In genomic region chr7:68264028-68264453, GRCm38 (mm10) we compare ENCODE assay signal across 8 mouse cellular contexts. TPM values are rescaled to one million over a fixed set of nuclear protein-coding genes. Genes with fewer than 3 reads are reported as not detected.
DNase-seq lines count a peak whose midpoint lies in the region; ATAC-seq lines count a peak whose summit lies in the region.

Gene Pgpep1l, minus strand, starts transcription at chr7:68264233.

- DNase-seq in cerebellum, adult 9-11 months = peak; percentile 8
- no peak for DNase-seq in cerebellum, adult 11 months
- DNase-seq in adrenal gland, postnatal 14 days = peak; percentile 69
- DNase-seq in gastrocnemius, adult 18-20 months (ENCODE audit: low spot score) = peak; percentile 53
- peak; percentile 83 for DNase-seq in limb, embryonic 11.5 days (ENCODE audit: low spot score)
- DNase-seq in testis, postnatal 10 days (ENCODE audit: low spot score) = peak; percentile 68

- peaks cover 26% of the 10 kb centered on the region for H3K4me1 ChIP-seq in hindbrain, embryonic 12.5 days
- peaks cover 29% of the 10 kb centered on the region for H3K4me1 ChIP-seq in limb, embryonic 11.5 days (ENCODE audit: control insufficient read depth, insufficient read depth, low read length)
- H3K4me1 ChIP-seq in midbrain, embryonic 12.5 days = peaks cover 10% of the 10 kb centered on the region; the same call in 1 of the 2 replicates

- H3K4me2 ChIP-seq in hindbrain, embryonic 12.5 days (replicated peaks) = peak within 1 kb of the TSS; percentile 51
- H3K4me2 ChIP-seq in limb, embryonic 11.5 days (ENCODE audit: low read depth, severe bottlenecking) = peak within 1 kb of the TSS; percentile 52
- H3K4me2 ChIP-seq in midbrain, embryonic 12.5 days (replicated peaks) = peak within 1 kb of the TSS; percentile 49

- WGBS in hindbrain, embryonic 12.5 days = 8% methylated on average over 25 of the region's 25 CpGs
- 5% methylated on average over 25 of the region's 25 CpGs for WGBS in limb, embryonic 11.5 days
- WGBS in midbrain, embryonic 12.5 days = 7% methylated on average over 25 of the region's 25 CpGs

- peak within 1 kb of the TSS; percentile 14 for H3K4me3 ChIP-seq in hindbrain, embryonic 12.5 days
- H3K4me3 ChIP-seq in limb, embryonic 11.5 days (ENCODE audit: low read depth, low read length) = peak within 1 kb of the TSS; percentile 16; the same call in 1 of the 2 replicates
- peak within 1 kb of the TSS; percentile 25 for H3K4me3 ChIP-seq in midbrain, embryonic 12.5 days

- no peak within 1 kb of the TSS for H3K27ac ChIP-seq in hindbrain, embryonic 12.5 days
- peak within 1 kb of the TSS; percentile 79 for H3K27ac ChIP-seq in limb, embryonic 11.5 days (replicated peaks; ENCODE audit: low read depth, low read length)
- H3K27ac ChIP-seq in midbrain, embryonic 12.5 days (replicated peaks) = no peak within 1 kb of the TSS

- H3K27me3 ChIP-seq in hindbrain, embryonic 12.5 days = peaks cover 15% of the 10 kb centered on the region
- H3K27me3 ChIP-seq in limb, embryonic 11.5 days (ENCODE audit: control insufficient read depth, insufficient read depth, low read length) = no peaks in the 10 kb centered on the region
- H3K27me3 ChIP-seq in midbrain, embryonic 12.5 days = peaks cover 23% of the 10 kb centered on the region

- 0 out of 2 replicates have a peak, but pooled peaks cover 3% of the 10 kb centered on the region for H3K9me3 ChIP-seq in hindbrain, embryonic 12.5 days (replicated peaks)
- no peaks in the 10 kb centered on the region for H3K9me3 ChIP-seq in limb, embryonic 11.5 days (ENCODE audit: control insufficient read depth, low read length)
- H3K9me3 ChIP-seq in midbrain, embryonic 12.5 days = no peaks in the 10 kb centered on the region; the same call in 1 of the 2 replicates

- no peak within 1 kb of the TSS for H3K9ac ChIP-seq in hindbrain, embryonic 12.5 days
- peak within 1 kb of the TSS; percentile 22; the same call in 1 of the 2 replicates for H3K9ac ChIP-seq in limb, embryonic 11.5 days (ENCODE audit: low read length)
- H3K9ac ChIP-seq in midbrain, embryonic 12.5 days (replicated peaks) = no peak within 1 kb of the TSS

- H3K36me3 ChIP-seq in hindbrain, embryonic 12.5 days = no peaks in the 10 kb centered on the region
- H3K36me3 ChIP-seq in limb, embryonic 11.5 days (ENCODE audit: control insufficient read depth, insufficient read depth, low read length) = no peaks in the 10 kb centered on the region
- no peaks in the 10 kb centered on the region for H3K36me3 ChIP-seq in midbrain, embryonic 12.5 days

- ATAC-seq in hindbrain, embryonic 12.5 days (ENCODE audit: low FRiP score) = peak; percentile 53; the same call in 1 of the 2 replicates
- peak; percentile 73 for ATAC-seq in limb, embryonic 11.5 days (ENCODE audit: insufficient number of reproducible peaks, low FRiP score, low TSS enrichment, low read depth)
- peak; percentile 60; the same call in 1 of the 2 replicates for ATAC-seq in midbrain, embryonic 12.5 days (ENCODE audit: low FRiP score, low read depth)

RNA-seq across cellular contexts. Expression of gene Pgpep1l, which starts in this region (rescaled TPM):
- not detected in 2 replicates for total RNA-seq in adrenal gland, postnatal 14 days (2021)
- total RNA-seq in gastrocnemius, adult 18-20 months (2021) = 1 to 10 TPM; 4.2 to 4.6 TPM
- polyA plus RNA-seq in hindbrain, embryonic 12.5 days (2016; fragmentation: Nextera tagmentation; extraction: Ambion mirVana) = not detected in 2 replicates
- polyA plus RNA-seq in limb, embryonic 11.5 days (2014; fragmentation: Nextera tagmentation; extraction: Ambion mirVana) = not detected in 2 replicates
- polyA plus RNA-seq in midbrain, embryonic 12.5 days (2016; fragmentation: Nextera tagmentation; extraction: Ambion mirVana) = not detected in 2 replicates

Comparison
In these comparisons a context has a peak if more than half of its experiments do, and no peak if none do; other contexts are left out.
1. Peak in DNase-seq in adrenal gland, postnatal 14 days; RNA of the gene not detected or under 1 TPM.
2. Peak in ATAC-seq, H3K4me3 ChIP-seq and H3K4me2 ChIP-seq in hindbrain, embryonic 12.5 days; RNA of the gene not detected or under 1 TPM.
3. Peak in DNase-seq, ATAC-seq, H3K4me3 ChIP-seq, H3K27ac ChIP-seq, H3K9ac ChIP-seq and H3K4me2 ChIP-seq in limb, embryonic 11.5 days; RNA of the gene not detected or under 1 TPM.
4. Peak in ATAC-seq, H3K4me3 ChIP-seq and H3K4me2 ChIP-seq in midbrain, embryonic 12.5 days; RNA of the gene not detected or under 1 TPM.